Mouse (Mus musculus): ENCODE data around the gene Ccdc163. TPM values are rescaled to one million over a fixed set of nuclear protein-coding genes. Genes with fewer than 3 reads are reported as not detected.
"Not testable (repeated sequence)": the region's sequence is repeated elsewhere in the genome, so short reads cannot be mapped to it uniquely, and the experiment has no call there.

Ccdc163 gene
- polyA plus RNA-seq (2012; rRNA removed) = 41.4 and 63.0 TPM in 2 replicates

- peak; percentile 65 for DNase-seq (ENCODE audit: low spot score)
Observed at GRCm38 (mm10) chr4:116708201-116708764, at the start of gene Ccdc163, which contains the start of gene Mmachc. TSS of gene Ccdc163 (plus strand) at chr4:116708509. TSS of gene Mmachc (minus strand) at chr4:116708406.

- no peak for DNase-seq (ENCODE audit: low spot score)
Observed at GRCm38 (mm10) chr4:116659474-116659873, 48.8 kb upstream of the Ccdc163 start.

- DNase-seq (ENCODE audit: low spot score) = not testable (repeated sequence)
Observed at GRCm38 (mm10) chr4:116659916-116660315, 48.4 kb upstream of the Ccdc163 start.

GRCm38 (mm10) chr4:116660829-116661228, 47.5 kb upstream of the Ccdc163 start:
- no peak for DNase-seq (ENCODE audit: low spot score)

- no peak for DNase-seq (ENCODE audit: low spot score)
Observed at GRCm38 (mm10) chr4:116661998-116662397, 46.3 kb upstream of the Ccdc163 start.

GRCm38 (mm10) chr4:116666625-116667024, 41.7 kb upstream of the Ccdc163 start:
- DNase-seq (ENCODE audit: low spot score) = no peak

- DNase-seq (ENCODE audit: low spot score) = no peak
Observed at GRCm38 (mm10) chr4:116668145-116668544, 40.2 kb upstream of the Ccdc163 start.

DNA sequence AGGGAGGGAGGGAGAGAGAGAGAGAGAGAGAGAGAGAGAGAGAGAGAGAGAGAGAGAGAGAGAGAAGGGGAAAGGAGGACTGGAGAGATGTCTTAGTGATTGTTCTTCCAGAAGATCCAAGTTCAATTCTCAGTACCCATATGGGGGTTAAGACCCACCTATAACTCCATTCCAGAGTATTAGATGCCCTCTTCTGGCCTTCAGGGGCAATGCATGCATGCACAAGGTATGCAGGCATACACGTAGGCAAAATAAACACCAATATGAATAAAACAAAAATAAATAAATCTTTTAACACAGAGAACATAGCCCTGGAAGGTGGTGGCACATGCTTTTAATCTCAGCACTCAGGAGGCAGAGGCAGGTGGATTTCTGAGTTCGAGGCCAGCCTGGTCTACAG, 39.0 kb upstream of the Ccdc163 start:
- DNase-seq (ENCODE audit: low spot score) = no peak

DNA sequence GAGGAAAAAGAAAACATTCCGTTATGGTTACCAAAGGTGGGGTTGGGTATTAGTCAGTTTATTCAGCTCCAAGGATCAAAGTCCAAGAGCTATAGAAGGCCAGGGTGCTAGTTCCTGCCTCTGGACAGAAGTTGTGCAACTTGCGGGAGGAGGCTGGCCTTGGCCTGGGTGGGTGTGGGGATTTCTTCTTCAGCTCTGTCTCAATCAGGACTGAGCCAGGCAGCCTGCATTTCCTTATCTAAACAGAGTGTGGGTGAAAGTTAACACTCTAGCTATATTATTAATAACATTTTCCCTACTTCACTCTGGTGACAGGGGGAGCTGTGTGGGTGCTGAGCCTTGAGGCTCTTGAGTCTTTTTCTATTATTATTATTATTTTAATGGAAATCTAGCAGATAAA, 35.5 kb upstream of the Ccdc163 start:
- DNase-seq (ENCODE audit: low spot score) = no peak

DNA sequence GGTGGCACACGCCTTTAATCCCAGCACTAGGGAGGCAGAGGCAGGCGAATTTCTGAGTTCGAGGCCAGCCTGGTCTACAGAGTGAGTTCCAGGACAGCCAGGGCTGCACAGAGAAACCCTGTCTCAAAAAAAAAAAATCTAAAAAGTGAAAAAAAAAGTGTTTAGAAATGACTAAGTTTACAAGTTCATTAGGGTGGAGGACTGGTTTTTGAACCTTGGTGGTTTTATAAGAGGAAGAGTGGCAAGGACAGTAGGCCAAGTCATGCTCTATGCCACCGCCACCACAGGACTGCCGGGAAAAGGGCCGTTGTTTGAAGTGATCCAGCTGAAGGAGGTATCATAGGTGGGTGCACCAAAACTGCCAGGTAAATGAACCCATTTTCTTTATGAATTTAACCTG, 33.5 kb upstream of the Ccdc163 start:
- DNase-seq (ENCODE audit: low spot score) = not testable (repeated sequence)

DNA sequence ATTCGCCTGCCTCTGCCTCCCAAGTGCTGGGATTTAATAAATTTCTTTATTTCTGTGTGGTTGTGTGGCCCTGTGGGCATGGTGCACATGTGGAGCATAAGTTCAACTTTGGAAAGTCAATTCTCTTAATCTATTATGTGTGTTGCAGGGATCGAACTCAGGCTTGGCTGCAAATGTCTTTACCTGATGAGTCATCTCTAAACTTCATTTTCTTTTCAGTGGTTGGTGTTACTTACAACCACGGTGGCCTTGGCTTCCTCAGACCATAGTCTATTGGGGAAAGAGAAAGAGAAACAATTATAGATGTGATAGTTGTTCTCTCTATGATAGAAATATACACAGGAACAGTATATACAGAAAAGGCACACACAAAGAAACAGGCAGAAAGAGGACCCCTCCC, 32.3 kb upstream of the Ccdc163 start:
- no peak for DNase-seq (ENCODE audit: low spot score)

- no peak for DNase-seq (ENCODE audit: low spot score)
Observed at GRCm38 (mm10) chr4:116677808-116678207, 30.5 kb upstream of the Ccdc163 start.

DNA sequence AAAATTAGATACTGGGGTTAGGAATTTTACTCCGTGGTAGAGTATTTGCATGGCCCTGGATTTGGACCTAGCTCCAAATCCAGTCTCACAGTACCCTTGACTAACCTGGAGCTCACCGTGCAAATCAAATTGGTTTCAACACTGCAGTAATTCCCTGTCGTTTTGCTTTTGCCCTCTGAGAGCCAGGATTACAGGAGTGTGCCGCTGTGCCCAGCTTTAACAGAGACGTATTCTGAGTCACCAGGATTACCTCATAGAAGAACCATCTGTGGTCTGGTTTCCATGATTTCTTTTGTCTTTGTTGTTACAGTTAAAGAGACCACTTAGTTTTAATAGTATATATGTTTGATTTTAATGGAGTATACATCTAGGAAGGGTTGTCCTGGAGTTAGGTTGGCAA, 29.2 kb upstream of the Ccdc163 start:
- DNase-seq (ENCODE audit: low spot score) = no peak

- DNase-seq (ENCODE audit: low spot score) = not testable (repeated sequence)
Observed at GRCm38 (mm10) chr4:116680521-116680920, 27.8 kb upstream of the Ccdc163 start.

DNA sequence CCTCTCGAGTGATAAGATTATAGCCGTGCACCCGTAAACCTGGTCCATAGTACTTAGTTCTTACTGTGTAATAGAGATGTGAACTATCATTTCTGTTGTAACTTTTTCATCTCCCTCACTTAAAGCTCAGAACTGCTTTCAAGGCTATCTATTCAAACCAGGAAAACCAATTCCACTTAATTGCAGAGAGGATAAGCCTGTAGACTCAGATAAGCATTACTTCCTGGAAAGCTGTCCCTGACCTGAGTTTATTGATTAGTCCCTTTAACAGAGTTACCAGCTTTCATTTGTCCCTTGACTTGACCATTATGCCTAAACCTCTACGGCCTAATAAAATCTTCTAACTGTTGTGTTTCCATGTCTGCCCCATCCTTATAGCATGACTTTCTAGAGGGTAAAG, 24.4 kb upstream of the Ccdc163 start:
- no peak for DNase-seq (ENCODE audit: low spot score)

DNA sequence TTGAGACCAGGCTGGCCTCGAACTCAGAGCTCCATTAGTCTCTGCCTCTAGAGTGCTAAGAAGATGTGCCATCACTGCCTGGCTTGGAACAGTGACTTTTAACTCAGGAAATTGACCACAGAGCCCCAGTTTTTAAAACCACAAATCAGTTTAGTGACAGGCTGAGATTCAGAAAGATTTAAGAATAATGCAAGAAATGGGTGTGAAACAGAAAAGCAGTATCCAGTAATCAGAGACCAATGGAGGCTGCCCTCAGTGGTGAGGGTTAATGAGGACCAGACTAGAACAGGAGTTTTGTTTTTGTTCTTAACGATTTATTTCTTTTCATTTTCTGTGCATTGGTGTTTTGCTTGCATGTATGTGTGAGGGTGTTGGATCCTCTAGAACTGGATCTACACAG, 23.6 kb upstream of the Ccdc163 start:
- DNase-seq (ENCODE audit: low spot score) = no peak

DNA sequence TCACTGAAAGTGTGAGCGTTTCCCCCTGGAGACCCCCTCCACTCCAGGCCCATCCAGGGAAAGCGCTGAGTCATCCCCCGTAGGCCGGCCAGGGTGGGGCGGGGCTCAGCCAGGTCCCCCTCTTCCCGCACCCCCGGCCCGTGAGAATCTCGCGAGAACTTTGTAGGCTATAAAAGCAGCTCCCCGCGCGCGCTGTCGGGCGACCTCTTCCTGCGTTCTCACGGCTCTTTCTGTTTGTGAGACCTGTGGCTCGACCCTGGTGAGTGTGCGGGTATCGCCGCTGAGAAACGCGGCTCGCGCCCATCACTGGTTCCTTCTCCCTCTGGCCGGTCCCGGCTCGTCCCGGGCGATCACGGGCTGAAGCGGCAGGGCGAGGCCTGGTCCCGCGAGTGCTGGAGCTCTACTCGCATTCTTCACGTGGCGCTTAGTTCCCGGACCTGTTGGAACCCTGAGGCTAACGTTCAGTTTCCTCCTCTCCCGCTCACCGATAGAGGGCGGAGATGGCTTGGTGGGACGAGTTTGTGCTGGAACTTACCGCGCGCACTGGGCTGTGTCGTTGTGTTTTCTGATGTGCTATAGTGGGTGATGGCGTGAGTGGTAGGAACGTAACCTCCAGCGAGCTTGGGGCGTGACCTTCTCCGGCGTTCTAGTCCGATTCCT, 22.8 kb upstream of the Ccdc163 start, which contains the start of gene Prdx1:
Prdx1 (plus strand) TSS at position 143 of the 660 bp plus-strand sequence.
- DNase-seq (ENCODE audit: low spot score) = peak; percentile 98

GRCm38 (mm10) chr4:116687041-116687440, 21.3 kb upstream of the Ccdc163 start:
- no peak for DNase-seq (ENCODE audit: low spot score)

GRCm38 (mm10) chr4:116689309-116689876, 18.9 kb upstream of the Ccdc163 start:
- no peak for DNase-seq (ENCODE audit: low spot score)

DNA sequence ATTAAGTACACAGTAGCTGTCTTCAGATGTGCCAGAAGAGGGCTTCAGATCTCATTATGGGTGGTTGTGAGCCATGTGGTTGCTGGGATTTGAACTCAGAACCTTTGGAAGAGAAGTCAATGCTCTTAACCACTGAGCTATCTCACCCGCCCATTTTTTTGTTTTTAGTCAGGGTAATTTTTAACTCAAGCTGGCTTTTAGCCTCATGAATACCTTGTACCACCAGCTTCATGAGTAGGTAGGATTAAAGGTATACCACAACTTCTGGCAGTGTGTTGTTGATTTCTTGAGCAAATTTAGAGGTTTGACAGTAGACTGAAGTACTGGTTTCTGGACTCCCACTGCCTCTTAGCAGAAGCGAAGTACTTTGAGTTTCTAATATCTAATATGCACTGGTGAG, 16.2 kb upstream of the Ccdc163 start:
- no peak for DNase-seq (ENCODE audit: low spot score)

DNA sequence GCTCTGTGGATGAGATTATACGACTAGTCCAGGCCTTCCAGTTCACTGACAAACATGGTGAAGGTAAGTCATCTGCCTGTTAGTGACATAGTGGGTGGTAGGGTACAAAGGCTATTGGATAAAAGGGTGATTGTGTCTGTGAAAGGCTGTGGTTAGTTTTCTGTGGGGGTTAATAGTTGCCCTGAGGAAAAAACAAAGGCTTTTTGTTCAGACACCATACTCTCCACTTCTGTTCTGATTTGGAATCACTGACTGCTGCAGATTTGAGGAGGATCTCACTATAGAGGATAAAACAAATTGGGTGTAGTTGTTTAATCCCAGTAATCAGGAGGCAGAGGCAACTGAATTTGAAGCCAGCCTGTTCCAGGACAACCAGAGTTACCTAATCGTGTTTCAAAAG, 14.5 kb upstream of the Ccdc163 start:
- no peak for DNase-seq (ENCODE audit: low spot score)

- DNase-seq (ENCODE audit: low spot score) = no peak
Observed at GRCm38 (mm10) chr4:116698693-116699342, 9.5 kb upstream of the Ccdc163 start.

DNA sequence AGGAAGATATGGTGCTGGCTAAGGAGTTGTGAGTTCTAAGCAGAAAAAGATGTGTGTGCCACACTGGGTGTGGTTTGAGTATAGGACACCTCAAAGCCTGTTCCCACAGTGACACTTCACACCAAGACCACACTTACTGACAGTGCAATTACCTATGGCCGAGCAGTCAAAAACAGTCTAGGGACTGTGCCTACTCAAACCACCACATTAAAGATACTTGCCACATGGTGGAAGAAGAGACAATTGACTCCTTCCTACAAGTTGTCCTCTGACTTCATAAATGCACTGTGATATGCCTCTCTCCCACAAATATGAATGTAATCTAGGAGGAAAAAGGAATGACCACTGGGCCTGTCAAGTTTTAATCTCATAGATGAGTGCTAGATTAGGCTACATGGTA, 7.3 kb upstream of the Ccdc163 start:
- no peak for DNase-seq (ENCODE audit: low spot score)
